Mouse (Mus musculus) myocyte (in vitro differentiated cells): Measurements from ENCODE around the gene Isoc2a.

ENCODE experiments used
- CEBPB ChIP-seq: IDR thresholded peaks from 2 replicates; pipeline ENCODE4 v1.6.1; 2011; ENCODE audit warnings: mild to moderate bottlenecking, moderate library complexity; ENCODE audit not compliant: poor library complexity, insufficient read depth, severe bottlenecking
- E2F4 ChIP-seq: IDR thresholded peaks from one replicate; pipeline ENCODE4 v1.6.1; 2011; ENCODE audit warnings: mild to moderate bottlenecking, control low read depth, moderate library complexity; ENCODE audit not compliant: insufficient read depth
- MAX ChIP-seq: IDR thresholded peaks from one replicate; pipeline ENCODE4 v1.6.1; 2011; ENCODE audit warnings: low read depth, mild to moderate bottlenecking, control low read depth
- MYOD1 ChIP-seq, 3 experiments: IDR thresholded peaks; one replicate each; pipeline ENCODE4 v1.6.1; 2011; ENCODE audit warnings: control low read depth in 2 of 3, low read depth in 2 of 3, mild to moderate bottlenecking in 2 of 3, moderate library complexity in 1 of 3; ENCODE audit not compliant: insufficient read length in 2 of 3, control insufficient read depth in 1 of 3
- MYOG ChIP-seq, 3 experiments: IDR thresholded peaks; one replicate each; pipeline ENCODE4 v1.6.1; 2011; ENCODE audit warnings: control low read depth in 2 of 3, low read depth in 2 of 3, mild to moderate bottlenecking in 2 of 3; ENCODE audit not compliant: insufficient read length in 2 of 3, control insufficient read depth in 1 of 3, insufficient read depth in 1 of 3
- POLR2A ChIP-seq: IDR thresholded peaks from one replicate; pipeline ENCODE4 v1.6.1; 2011; ENCODE audit warnings: low read depth, mild to moderate bottlenecking, control low read depth, moderate library complexity; ENCODE audit not compliant: insufficient read length
- POLR2AphosphoS2 ChIP-seq: IDR thresholded peaks from one replicate; pipeline ENCODE4 v1.6.1; 2011; ENCODE audit warnings: low read depth, control low read depth; ENCODE audit not compliant: insufficient read length
- TCF12 ChIP-seq: IDR thresholded peaks from one replicate; pipeline ENCODE4 v1.6.1; 2011; ENCODE audit warnings: mild to moderate bottlenecking, control low read depth; ENCODE audit not compliant: poor library complexity, insufficient read depth, severe bottlenecking
- USF1 ChIP-seq: IDR thresholded peaks from one replicate; pipeline ENCODE4 v1.6.1; 2011; ENCODE audit warnings: low read depth, mild to moderate bottlenecking, control low read depth, moderate library complexity

DNA sequence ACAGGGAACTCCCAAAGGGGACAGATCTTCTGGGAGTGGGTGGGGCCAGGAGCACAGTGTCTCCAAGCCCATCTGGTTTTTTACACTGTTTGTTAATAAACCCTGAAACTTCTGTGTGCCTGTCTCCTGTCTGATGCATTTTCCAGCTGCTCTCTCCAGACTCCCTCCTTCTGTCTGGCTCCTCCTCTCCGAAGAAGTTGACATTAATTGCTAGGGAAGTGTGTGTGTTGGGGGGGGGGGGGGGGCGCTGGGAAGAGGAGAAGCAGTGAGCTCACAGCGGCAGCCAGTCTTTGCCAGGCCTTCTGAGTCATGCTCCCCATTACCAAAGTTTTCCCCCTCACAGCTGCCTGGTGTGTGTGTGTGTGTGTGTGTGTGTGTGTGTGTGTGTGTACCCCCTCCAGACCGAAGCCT lies 47.9 kb downstream of the Isoc2a start:
- TF ChIP-seq POLR2A, result no peak
- TF ChIP-seq USF1, result no peak
- TF ChIP-seq E2F4, result no peak
- TF ChIP-seq MAX, result no peak
- no peak for TF ChIP-seq POLR2AphosphoS2
- TF ChIP-seq MYOG (IDR thresholded peaks at IDR 0.05; ENCODE audit: control insufficient read depth in 1 of 3, insufficient read depth in 1 of 3, insufficient read length in 2 of 3, low read depth in 2 of 3), result peak in 2 of 3 experiments; percentile 16 to 62
- TF ChIP-seq MYOD1 (IDR thresholded peaks at IDR 0.05; ENCODE audit: control insufficient read depth in 1 of 3, insufficient read length in 2 of 3, low read depth in 2 of 3), result peak in 2 of 3 experiments; percentile 78 to 79
- peak; percentile 11 for TF ChIP-seq TCF12
- TF ChIP-seq CEBPB, result no peak
